Mouse (Mus musculus): ENCODE data around the gene Chd1l. TPM values are rescaled to one million over a fixed set of nuclear protein-coding genes. Genes with fewer than 3 reads are reported as not detected.

The Chd1l gene
- polyA plus RNA-seq, 1 experiment from 2014 or later, result 16.2 TPM

DNA sequence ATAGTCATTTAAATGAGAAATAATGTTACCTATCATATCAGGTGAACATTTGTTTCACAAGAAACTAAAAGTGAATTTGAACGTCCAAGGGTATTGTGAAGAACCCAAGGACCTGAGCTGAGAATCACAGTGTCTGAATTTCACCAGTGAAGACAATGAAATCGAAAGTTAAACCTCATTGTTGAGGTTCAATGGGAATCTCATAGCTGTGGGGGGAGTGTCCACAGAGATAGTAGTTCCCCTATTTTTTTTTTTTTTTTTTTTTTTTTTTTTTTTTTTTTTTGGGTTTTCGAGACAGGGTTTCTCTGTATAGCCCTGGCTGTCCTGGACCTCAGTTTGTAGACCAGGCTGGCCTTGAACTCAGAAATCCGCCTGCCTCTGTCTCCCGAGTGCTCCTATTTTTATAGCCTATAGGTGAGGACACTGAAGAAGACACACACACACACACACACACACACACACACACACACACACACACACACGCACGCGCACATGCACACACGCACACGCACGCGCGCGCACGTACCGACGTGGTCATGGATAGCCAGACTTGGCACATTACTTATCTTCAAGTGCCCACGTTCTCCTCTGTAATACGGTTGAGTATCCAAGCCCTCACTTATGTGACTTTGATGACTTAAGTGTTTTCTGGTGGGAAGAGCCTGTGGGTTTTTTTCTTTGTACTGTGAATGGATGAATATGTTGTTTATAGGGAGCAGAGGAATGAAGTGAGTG, 7.3 kb upstream of the Chd1l start:
- 81% methylated on average over 19 of the region's 19 CpGs for WGBS (ENCODE audit: insufficient replicate concordance)
- no peak for ATAC-seq (ENCODE audit: low read depth)
- no peak for DNase-seq
- no peak overlapping the region for H3K9ac ChIP-seq
- H3K4me1 ChIP-seq (replicated peaks), result 0 out of 2 replicates have a peak, but pooled peaks cover 5% of the 10 kb centered on the region
- no peaks in the 10 kb centered on the region for H3K36me3 ChIP-seq
- no peak overlapping the region for H3K4me2 ChIP-seq
- H3K9me3 ChIP-seq (replicated peaks), result no peaks in the 10 kb centered on the region
- H3K27me3 ChIP-seq, result 0 out of 2 replicates have a peak, but pooled peaks cover 2% of the 10 kb centered on the region
- H3K4me3 ChIP-seq (replicated peaks), result no peak overlapping the region
- no peak overlapping the region for H3K27ac ChIP-seq

DNA sequence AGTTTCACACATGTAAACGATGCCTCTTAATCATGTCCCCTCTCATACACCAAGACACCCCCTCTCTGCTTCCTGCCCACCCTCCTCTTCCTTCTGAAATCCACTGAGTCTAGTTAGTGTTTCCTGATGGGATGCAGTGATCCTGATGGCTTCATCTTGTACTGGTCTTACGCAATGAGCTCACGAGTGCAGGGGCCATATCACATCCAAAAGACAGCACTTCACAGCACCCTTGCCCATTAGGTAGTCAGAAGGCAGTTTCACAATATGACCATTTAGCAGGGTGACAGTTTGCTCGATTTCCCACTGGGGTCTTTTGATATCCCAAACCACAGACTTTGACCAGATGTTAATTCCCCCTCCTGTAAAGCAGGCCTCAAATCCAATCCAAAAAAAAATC, 5.9 kb upstream of the Chd1l start:
- H3K4me1 ChIP-seq (replicated peaks), result 0 out of 2 replicates have a peak, but pooled peaks cover 5% of the 10 kb centered on the region
- H3K4me2 ChIP-seq, result no peak overlapping the region
- H3K36me3 ChIP-seq, result no peaks in the 10 kb centered on the region
- DNase-seq, result no peak
- H3K27me3 ChIP-seq, result 0 out of 2 replicates have a peak, but pooled peaks cover 2% of the 10 kb centered on the region
- ATAC-seq (ENCODE audit: low read depth), result no peak
- H3K4me3 ChIP-seq (replicated peaks), result no peak overlapping the region
- H3K9me3 ChIP-seq (replicated peaks), result no peaks in the 10 kb centered on the region
- no peak overlapping the region; the same call in 1 of the 2 replicates for H3K27ac ChIP-seq
- WGBS (ENCODE audit: insufficient replicate concordance), result 54% methylated on average over 4 of the region's 4 CpGs
- no peak overlapping the region for H3K9ac ChIP-seq

DNA sequence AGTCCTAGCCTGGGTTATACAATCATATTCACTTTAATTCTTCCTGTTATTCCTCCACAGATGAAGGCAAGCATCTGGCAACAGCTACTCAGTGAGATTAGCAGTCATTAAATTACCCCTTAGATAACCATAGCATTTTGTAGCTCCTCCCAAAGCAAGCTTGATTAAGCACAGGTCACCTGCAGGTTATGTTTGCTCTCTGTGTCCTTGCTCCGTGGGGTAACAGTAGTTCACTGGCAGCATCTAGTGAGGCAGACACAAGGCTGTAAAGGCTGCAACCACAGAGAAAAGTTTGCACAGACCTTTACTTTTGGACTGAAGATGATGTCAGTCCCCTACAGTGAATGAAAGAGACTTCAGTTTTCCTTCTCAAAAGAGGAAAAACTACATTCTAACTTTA, 5.2 kb upstream of the Chd1l start:
- Histone ChIP-seq H3K27ac (no peak overlapping the region), H3K4me3 (replicated peaks) (no peak overlapping the region), H3K4me2 (no peak overlapping the region), H3K9ac (no peak overlapping the region), H3K4me1 (replicated peaks) (peaks cover 12% of the 10 kb centered on the region), H3K36me3 (no peaks in the 10 kb centered on the region), H3K9me3 (replicated peaks) (no peaks in the 10 kb centered on the region), H3K27me3 (0 out of 2 replicates have a peak, but pooled peaks cover 2% of the 10 kb centered on the region)
- ATAC-seq (ENCODE audit: low read depth) (no peak), DNase-seq (no peak)
- 21% methylated on average over 1 of the region's 1 CpGs for WGBS (ENCODE audit: insufficient replicate concordance)

DNA sequence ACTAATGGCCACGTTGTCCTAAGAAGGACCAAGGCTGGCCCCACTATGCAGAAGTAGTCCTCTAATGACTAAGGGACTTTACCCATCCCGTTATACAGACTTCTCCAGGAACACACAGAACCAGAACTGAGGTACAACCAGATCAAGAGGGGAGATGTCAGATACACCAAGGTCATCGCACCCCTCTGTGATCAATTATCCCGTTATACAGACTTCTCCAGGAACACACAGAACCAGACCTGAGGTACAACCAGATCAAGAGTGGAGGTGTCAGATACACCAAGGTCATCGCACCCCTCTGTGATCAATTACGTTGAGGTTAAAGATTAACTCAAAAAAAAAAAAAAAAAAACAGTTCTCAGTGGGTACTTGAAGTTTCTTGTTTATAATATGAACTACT, 1.0 kb upstream of the Chd1l start:
- 73% methylated on average over 6 of the region's 6 CpGs for WGBS (ENCODE audit: insufficient replicate concordance)
- Histone ChIP-seq H3K4me3 (replicated peaks) (0 out of 2 replicates have a peak overlapping the region, but pooled peaks have one; percentile 73), H3K4me1 (replicated peaks) (peaks cover 30% of the 10 kb centered on the region), H3K9ac (no peak overlapping the region), H3K9me3 (replicated peaks) (no peaks in the 10 kb centered on the region), H3K36me3 (no peaks in the 10 kb centered on the region), H3K27me3 (0 out of 2 replicates have a peak, but pooled peaks cover 2% of the 10 kb centered on the region), H3K27ac (no peak overlapping the region), H3K4me2 (0 out of 2 replicates have a peak overlapping the region, but pooled peaks have one; percentile 1)
- DNase-seq, result no peak
- ATAC-seq (ENCODE audit: low read depth), result no peak

DNA sequence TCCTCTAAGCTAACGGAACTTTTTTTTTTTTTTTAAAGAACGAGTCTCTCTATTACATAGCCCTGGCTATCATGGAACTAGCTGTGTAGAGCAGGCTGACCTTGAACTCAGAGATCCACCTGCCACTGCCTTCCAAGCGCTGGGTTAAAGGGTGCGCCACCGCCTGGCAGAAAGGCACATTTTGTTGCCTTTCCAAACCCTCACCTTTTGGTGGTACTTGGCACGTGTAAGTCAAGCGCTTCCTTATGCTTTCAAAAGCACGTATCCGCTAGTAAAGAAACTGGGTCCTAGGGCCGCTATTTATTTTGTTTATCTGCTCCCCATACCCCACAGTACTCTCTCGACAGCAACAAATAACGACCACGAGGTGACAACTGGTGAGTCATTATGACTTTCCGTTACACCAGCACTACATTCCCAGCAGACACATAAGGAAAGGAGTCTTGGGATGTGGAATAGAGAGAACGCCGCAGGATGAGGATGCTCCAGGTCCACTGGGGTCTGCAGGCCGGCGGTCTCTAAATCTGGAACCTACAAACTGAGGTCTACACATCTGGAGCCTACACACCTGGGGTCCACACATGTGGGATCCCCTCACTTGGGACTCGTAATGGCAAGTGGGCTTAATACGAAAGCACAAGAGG, 680 bp downstream of the Chd1l start:
- 0 out of 2 replicates have a peak, but pooled peaks cover under 1% of the 10 kb centered on the region for H3K27me3 ChIP-seq
- H3K9ac ChIP-seq, result peak overlapping the region; percentile 80
- peak overlapping the region; percentile 94 for H3K4me2 ChIP-seq
- peak overlapping the region; percentile 80 for H3K27ac ChIP-seq
- under 1% methylated on average over 20 of the region's 20 CpGs for WGBS (ENCODE audit: insufficient replicate concordance)
- peak; percentile 51 for ATAC-seq (ENCODE audit: low read depth)
- no peaks in the 10 kb centered on the region for H3K9me3 ChIP-seq (replicated peaks)
- no peaks in the 10 kb centered on the region for H3K36me3 ChIP-seq
- DNase-seq, result peak; percentile 55
- H3K4me3 ChIP-seq (replicated peaks), result peak overlapping the region; percentile 73
- peaks cover 25% of the 10 kb centered on the region for H3K4me1 ChIP-seq (replicated peaks)

DNA sequence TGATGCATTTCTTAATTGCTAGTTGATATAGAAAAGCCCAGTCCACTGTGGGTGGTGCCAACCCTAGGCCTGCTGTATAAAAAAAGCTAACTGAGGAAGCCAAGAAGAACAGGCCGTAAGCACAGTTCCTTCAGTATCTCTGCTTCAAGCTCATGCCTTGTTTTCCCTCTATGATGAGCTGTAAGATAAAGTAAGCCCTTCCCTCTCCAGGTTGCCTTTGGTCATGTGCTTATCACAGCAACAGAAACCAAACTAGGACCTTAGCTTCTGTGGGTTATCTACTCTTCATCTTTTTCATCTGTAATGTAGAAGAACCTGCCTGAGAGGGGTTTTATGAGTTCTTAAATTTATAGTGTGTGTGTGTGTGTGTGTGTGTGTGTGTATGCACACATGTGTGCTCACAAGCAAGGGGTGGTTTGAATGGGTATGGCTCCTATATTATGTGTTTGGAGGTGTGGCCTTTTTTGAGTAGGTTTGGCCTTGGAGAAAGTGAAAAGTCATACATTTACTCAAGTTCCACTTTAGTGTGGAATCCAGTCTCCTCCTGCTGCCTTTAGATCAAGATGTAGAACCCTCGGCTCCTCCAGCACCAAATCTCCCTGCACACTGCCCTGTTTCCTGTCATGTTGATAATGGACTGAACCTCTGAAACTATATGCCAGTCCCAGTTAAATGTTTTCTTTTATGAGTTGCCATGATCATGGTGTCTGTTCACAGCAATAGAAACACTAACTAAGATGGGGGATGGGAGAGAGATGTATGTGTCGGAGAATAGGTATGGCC, 9.8 kb downstream of the Chd1l start:
- Histone ChIP-seq H3K27ac (no peak overlapping the region), H3K9me3 (replicated peaks) (no peaks in the 10 kb centered on the region), H3K4me2 (no peak overlapping the region), H3K9ac (no peak overlapping the region), H3K4me1 (replicated peaks) (no peaks in the 10 kb centered on the region), H3K36me3 (peaks cover 54% of the 10 kb centered on the region), H3K4me3 (replicated peaks) (no peak overlapping the region), H3K27me3 (no peaks in the 10 kb centered on the region)
- DNase-seq (no peak), ATAC-seq (ENCODE audit: low read depth) (no peak)
- 60% methylated on average over 3 of the region's 3 CpGs for WGBS (ENCODE audit: insufficient replicate concordance)

DNA sequence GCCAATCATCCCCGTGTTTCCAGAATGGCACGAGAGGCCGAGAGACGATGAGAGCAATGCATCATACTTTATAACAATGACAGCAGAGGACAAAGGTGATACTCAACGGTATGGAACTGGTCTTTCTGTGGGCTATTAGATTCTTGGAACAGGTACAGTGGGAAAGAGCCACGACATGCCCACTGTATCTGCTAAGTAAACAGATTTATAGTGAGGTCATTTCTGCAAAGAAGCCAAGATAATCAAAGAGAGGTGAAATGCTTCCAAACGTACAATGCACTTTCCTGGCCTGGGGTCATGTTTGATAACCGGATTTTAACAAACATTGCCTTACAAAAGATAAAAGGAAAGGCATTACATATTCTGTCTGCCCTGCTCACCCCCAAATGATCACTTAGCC, 13.2 kb downstream of the Chd1l start:
- H3K27me3 ChIP-seq, result no peaks in the 10 kb centered on the region
- no peaks in the 10 kb centered on the region for H3K4me1 ChIP-seq (replicated peaks)
- H3K9ac ChIP-seq, result no peak overlapping the region
- H3K27ac ChIP-seq, result no peak overlapping the region
- no peak overlapping the region for H3K4me2 ChIP-seq
- DNase-seq (no peak), ATAC-seq (ENCODE audit: low read depth) (no peak)
- no peak overlapping the region for H3K4me3 ChIP-seq (replicated peaks)
- H3K36me3 ChIP-seq, result peaks cover 51% of the 10 kb centered on the region
- H3K9me3 ChIP-seq (replicated peaks), result no peaks in the 10 kb centered on the region
- 69% methylated on average over 8 of the region's 8 CpGs for WGBS (ENCODE audit: insufficient replicate concordance)

DNA sequence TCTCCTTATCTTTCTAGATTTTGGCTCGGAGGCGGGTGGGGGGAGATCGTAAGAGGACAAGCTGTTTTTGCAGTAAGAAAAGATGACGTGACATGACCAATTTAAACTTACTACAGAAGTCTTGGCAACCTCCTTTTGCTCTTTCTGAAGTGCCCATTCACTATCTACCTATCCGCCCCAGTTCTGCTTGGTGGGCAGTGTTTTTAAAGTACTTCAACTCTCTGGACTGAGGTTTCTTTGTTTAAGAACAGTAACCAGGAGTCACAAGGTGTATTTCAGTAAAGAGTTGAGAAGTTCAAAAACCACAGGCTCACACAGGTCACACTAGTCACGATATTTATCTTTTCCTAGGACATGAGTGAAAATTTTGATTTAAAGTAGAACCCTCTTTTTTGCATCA, 14.9 kb downstream of the Chd1l start:
- Histone ChIP-seq H3K4me1 (replicated peaks) (no peaks in the 10 kb centered on the region), H3K9me3 (replicated peaks) (no peaks in the 10 kb centered on the region), H3K36me3 (peaks cover 43% of the 10 kb centered on the region), H3K9ac (no peak overlapping the region), H3K27me3 (no peaks in the 10 kb centered on the region), H3K4me3 (replicated peaks) (no peak overlapping the region), H3K27ac (no peak overlapping the region), H3K4me2 (no peak overlapping the region)
- DNase-seq (no peak), ATAC-seq (ENCODE audit: low read depth) (no peak)
- 71% methylated on average over 6 of the region's 6 CpGs for WGBS (ENCODE audit: insufficient replicate concordance)

DNA sequence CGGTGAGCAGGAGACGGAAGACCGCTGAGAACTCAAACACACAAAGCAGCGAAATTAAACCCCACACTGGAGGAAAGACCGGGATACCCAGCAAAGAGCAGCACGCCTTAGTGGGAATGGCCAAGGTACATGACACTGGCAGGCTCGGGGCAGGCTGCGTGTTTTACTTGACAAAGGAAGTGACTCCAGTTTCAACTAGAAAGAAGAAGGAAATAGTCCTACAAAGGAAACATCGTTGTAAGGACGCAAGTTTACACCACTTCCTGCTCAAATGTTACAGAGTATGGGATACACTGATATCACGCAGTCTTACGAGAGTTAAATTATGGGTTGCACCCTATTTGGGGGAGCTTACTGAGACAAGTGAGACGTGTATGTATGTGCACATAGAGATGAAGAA, 15.9 kb downstream of the Chd1l start:
- H3K4me1 ChIP-seq (replicated peaks), result no peaks in the 10 kb centered on the region
- H3K9ac ChIP-seq, result no peak overlapping the region
- H3K27ac ChIP-seq, result no peak overlapping the region
- no peak overlapping the region for H3K4me2 ChIP-seq
- no peak for ATAC-seq (ENCODE audit: low read depth)
- 70% methylated on average over 13 of the region's 13 CpGs for WGBS (ENCODE audit: insufficient replicate concordance)
- H3K36me3 ChIP-seq, result peaks cover 41% of the 10 kb centered on the region
- DNase-seq, result no peak
- H3K9me3 ChIP-seq (replicated peaks), result no peaks in the 10 kb centered on the region
- H3K4me3 ChIP-seq (replicated peaks), result no peak overlapping the region
- H3K27me3 ChIP-seq, result no peaks in the 10 kb centered on the region

DNA sequence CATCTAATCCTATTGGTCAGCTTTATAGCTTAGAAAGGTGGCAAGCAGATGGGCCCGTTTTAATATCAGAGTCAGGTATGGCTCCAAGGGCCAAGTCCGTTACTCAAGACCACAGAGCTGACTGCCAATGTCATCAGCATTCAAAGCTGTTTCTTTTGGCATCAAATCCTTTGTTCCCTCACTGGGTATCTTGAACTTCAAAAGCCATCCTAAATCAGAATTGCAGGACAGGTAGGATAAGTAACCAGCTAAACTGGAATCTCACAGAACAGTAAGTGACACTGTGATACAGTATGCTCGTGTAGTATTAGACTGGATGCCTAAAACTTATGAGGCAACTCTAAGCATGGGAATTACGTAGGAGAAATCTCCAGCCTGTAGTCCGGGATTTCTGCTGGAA, 16.9 kb downstream of the Chd1l start:
- Histone ChIP-seq H3K27ac (no peak overlapping the region), H3K9me3 (replicated peaks) (no peaks in the 10 kb centered on the region), H3K4me1 (replicated peaks) (no peaks in the 10 kb centered on the region), H3K36me3 (peaks cover 41% of the 10 kb centered on the region), H3K9ac (no peak overlapping the region), H3K27me3 (no peaks in the 10 kb centered on the region), H3K4me3 (replicated peaks) (no peak overlapping the region), H3K4me2 (no peak overlapping the region)
- DNase-seq, result no peak
- WGBS (ENCODE audit: insufficient replicate concordance), result 86% methylated on average over 5 of the region's 5 CpGs
- ATAC-seq (ENCODE audit: low read depth), result no peak

DNA sequence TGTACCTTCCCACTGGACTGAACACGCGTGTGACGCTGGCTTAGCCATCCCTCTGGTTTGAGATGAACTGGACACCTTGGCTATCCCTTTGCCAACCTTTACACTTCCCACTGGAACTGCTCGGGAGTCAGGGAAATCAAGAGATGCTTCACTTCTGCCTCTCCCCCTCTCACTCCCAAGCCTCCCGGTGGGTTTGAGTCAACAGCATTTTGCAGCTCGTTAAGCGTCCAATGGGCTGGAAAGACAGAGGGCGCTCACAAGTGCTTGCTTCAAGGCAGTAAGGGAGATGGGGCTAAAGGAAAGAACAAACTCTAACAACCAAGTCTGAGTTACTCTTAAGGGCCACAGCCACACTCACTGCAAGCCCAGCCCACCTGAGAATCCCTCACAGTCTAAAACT, 19.3 kb downstream of the Chd1l start:
- H3K4me3 ChIP-seq (replicated peaks), result no peak overlapping the region
- H3K36me3 ChIP-seq, result peaks cover 54% of the 10 kb centered on the region
- DNase-seq (no peak), ATAC-seq (ENCODE audit: low read depth) (no peak)
- H3K4me1 ChIP-seq (replicated peaks), result no peaks in the 10 kb centered on the region
- H3K27me3 ChIP-seq, result no peaks in the 10 kb centered on the region
- WGBS (ENCODE audit: insufficient replicate concordance), result 78% methylated on average over 8 of the region's 8 CpGs
- H3K4me2 ChIP-seq, result no peak overlapping the region
- H3K9me3 ChIP-seq (replicated peaks), result no peaks in the 10 kb centered on the region
- H3K27ac ChIP-seq, result no peak overlapping the region
- H3K9ac ChIP-seq, result no peak overlapping the region

Measured in liver, embryonic 13.5 days (tissue).